Mouse (Mus musculus) forebrain, embryonic 14.5 days (tissue): ENCODE measurements around the gene Smurf2. TPM values are rescaled to one million over a fixed set of nuclear protein-coding genes. Genes with fewer than 3 reads are reported as not detected.
A peak's percentile ranks its signal among the peaks of the same experiment; 100 is the strongest.

Source experiments
- ATAC-seq: fragments of 200-750 bp; cut with Nextera tagmentation; 2 replicates; pipeline ENCODE4 v1.8.0; 2017; ENCODE audit warnings: mild to moderate bottlenecking, moderate library complexity
- DNase-seq: peaks from one replicate; pipeline ENCODE4 v3.0.0-alpha.2; 2015; ENCODE audit warnings: low spot score
- H3K27ac ChIP-seq: fragments of 300-500 bp; sonication (generic); 2 replicates; pipeline ENCODE4 v1.5.1; 2014; ENCODE audit warnings: low read depth, mild to moderate bottlenecking, control low read depth, low read length, moderate library complexity
- H3K27me3 ChIP-seq: fragments of 300-500 bp; sonication (generic); replicated peaks from 2 replicates; pipeline ENCODE4 v1.6.1; 2014; ENCODE audit warnings: low read length, control low read depth, mixed read lengths; ENCODE audit not compliant: control insufficient read depth, insufficient read depth
- H3K36me3 ChIP-seq: fragments of 300-500 bp; sonication (generic); 2 replicates; pipeline ENCODE4 v1.6.1; 2014; ENCODE audit warnings: low read length, control low read depth; ENCODE audit not compliant: control insufficient read depth, insufficient read depth
- H3K4me1 ChIP-seq: fragments of 300-500 bp; sonication (generic); 2 replicates; pipeline ENCODE4 v1.6.1; 2014; ENCODE audit warnings: antibody characterized with exemption, low read length, control low read depth; ENCODE audit not compliant: control insufficient read depth, insufficient read depth
- H3K4me2 ChIP-seq: fragments of 300-500 bp; sonication (generic); 2 replicates; pipeline ENCODE4 v1.6.1; 2014; ENCODE audit warnings: mild to moderate bottlenecking, control low read depth, low read length
- H3K4me3 ChIP-seq: fragments of 300-500 bp; sonication (generic); 2 replicates; pipeline ENCODE4 v1.5.1; 2014; ENCODE audit warnings: low read depth, low read length, control low read depth
- H3K9ac ChIP-seq: fragments of 300-500 bp; sonication (generic); 2 replicates; pipeline ENCODE4 v1.6.1; 2014; ENCODE audit warnings: mild to moderate bottlenecking, low read length, control low read depth, moderate library complexity
- H3K9me3 ChIP-seq: fragments of 300-500 bp; sonication (generic); replicated peaks from 2 replicates; pipeline ENCODE4 v1.6.1; 2016; ENCODE audit warnings: low read length, control low read depth, mixed read lengths; ENCODE audit not compliant: control insufficient read depth
- WGBS: fragments of 180-500 bp; shearing (Covaris S2); extraction: QIAGEN DNeasy Blood & Tissue Kit; methylation state at CpG from one replicate; pipeline ENCODE4 v1.1.7; 2014; 5-methylcytosine and 5-hydroxymethylcytosine counted together
- polyA plus RNA-seq: library from polyadenylated mRNA; unstranded; fragments of >200 nt; fragmentation: Nextera tagmentation; extraction: Ambion mirVana; gene quantifications from 2 replicates; pipeline ENCODE4 v1.2.1, GENCODE M21; 2014

Gene Smurf2
- polyA plus RNA-seq, 1 experiment from 2014 or later, result 20.0 TPM

DNA sequence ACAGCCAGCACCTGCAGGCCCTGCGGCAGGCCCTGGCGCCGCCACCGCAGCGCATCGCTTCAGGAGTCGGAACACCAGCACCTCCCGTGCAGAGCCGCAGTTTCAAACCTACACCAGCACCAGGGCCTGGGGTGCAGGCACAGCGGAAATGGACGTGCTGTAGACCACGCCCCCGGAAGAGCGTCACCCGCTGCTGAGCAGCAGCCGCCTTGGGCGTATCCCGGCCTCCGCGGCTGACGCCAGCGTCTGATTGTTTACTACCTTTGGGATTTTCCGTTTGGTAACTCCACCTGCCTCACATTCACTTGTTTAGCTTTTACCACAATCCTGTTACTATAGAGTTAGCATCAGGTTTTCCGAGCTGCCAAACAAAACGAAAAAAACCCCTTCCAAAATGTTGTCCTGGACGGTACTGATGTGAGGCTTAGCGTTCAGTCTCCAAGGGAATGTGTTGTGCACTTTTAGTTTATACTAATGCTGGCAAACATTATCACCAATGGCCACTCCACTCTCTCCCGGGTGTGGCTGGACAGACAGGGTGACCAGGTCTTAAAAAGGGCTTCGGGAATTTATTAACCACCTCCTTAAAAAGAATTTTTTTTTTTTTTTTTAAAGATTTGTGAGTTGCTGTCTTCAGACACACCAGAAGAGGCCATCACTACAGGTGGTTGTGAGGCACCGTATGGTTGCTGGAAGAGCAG is 141.0 kb downstream of the Smurf2 start, which contains the start of gene Polg2:
TSS of gene Polg2 (minus strand) at position 150 of the 701 bp plus-strand sequence.
- peak within 1 kb of the TSS; percentile 78 for H3K4me3 ChIP-seq
- 2% methylated on average over 30 of the region's 30 CpGs for WGBS
- peak within 1 kb of the TSS; percentile 76 for H3K4me2 ChIP-seq
- no peaks in the 10 kb centered on the region for H3K27me3 ChIP-seq
- peak within 1 kb of the TSS; percentile 93 for H3K27ac ChIP-seq
- ATAC-seq (peak; percentile 99), DNase-seq (peak; percentile 96)
- no peaks in the 10 kb centered on the region for H3K4me1 ChIP-seq
- H3K9ac ChIP-seq, result peak within 1 kb of the TSS; percentile 88
- H3K9me3 ChIP-seq, result no peaks in the 10 kb centered on the region
- H3K36me3 ChIP-seq, result peaks cover 68% of the 10 kb centered on the region

DNA sequence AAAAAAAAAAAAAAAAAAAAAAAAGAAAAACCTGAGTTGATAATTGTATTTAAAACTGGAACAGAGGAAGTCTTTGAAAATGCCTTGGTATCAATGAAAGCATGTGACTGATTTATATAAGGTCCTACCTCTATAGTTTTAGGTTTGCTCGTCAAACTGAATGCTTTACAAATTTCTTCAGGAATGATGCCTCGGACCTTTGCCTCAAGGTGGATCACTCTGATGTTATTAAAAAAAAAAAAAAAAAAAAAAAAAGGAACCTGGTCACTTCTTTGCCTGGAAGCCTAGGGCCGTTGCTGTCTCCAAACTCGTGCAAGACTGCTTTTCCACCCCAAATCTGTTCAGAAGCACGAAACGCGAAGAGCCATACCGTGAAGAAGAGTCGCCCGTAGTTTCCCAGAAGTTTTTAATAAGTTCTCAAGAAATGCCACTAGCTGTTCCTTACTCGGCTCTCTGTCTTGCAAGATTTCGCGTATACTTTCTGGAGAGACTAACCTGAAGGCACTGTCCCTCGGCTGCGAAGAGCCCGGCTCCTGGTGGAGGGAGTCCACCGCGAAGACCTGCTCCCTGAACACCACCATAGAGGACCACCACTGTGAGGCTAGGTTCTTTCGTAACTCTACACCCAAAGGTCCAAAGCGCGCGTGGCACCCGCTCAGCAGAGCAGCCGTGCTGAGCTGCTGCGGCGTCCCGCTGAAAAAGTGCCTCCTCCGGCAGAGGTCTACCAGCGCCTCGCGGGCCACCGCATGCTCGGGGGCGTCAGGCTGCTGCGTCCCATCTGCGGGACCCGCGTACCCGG is 141.7 kb downstream of the Smurf2 start:
- DNase-seq (no peak), ATAC-seq (no peak; the same call in 1 of the 2 replicates)
- WGBS, result 2% methylated on average over 39 of the region's 39 CpGs
- Histone ChIP-seq H3K36me3 (peaks cover 68% of the 10 kb centered on the region), H3K27ac (peak overlapping the region; percentile 93), H3K4me2 (peak overlapping the region; percentile 76), H3K4me3 (peak overlapping the region; percentile 78), H3K9ac (peak overlapping the region; percentile 88), H3K4me1 (no peaks in the 10 kb centered on the region), H3K27me3 (no peaks in the 10 kb centered on the region), H3K9me3 (no peaks in the 10 kb centered on the region)

DNA sequence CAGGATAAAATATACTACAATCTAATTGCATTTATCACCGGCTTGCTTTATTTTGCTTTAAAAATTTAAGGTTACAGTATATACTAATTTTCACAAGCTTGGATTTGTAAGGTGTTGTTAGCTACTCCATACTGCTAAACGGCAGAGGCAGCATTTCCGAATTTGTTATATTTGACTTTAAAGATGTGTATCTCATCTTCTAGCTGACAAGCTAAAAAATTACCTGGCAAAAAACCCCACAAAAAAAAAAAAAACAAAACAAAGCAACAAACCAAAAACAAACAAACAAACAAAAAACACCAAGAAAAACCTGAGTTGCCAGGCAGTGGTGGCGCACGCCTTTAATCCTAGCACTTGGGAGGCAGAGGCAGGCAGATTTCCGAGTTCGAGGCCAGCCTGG is 142.4 kb downstream of the Smurf2 start:
- ATAC-seq, result no peak
- no peaks in the 10 kb centered on the region for H3K27me3 ChIP-seq
- H3K4me2 ChIP-seq, result no peak overlapping the region
- peaks cover 68% of the 10 kb centered on the region for H3K36me3 ChIP-seq
- no peak for DNase-seq
- no peaks in the 10 kb centered on the region for H3K4me1 ChIP-seq
- WGBS, result 89% methylated on average over 7 of the region's 7 CpGs
- no peak overlapping the region for H3K27ac ChIP-seq
- H3K4me3 ChIP-seq, result peak overlapping the region; percentile 78; the same call in 1 of the 2 replicates
- H3K9ac ChIP-seq, result no peak overlapping the region
- no peaks in the 10 kb centered on the region for H3K9me3 ChIP-seq

- Histone ChIP-seq H3K27ac (no peak overlapping the region), H3K4me1 (no peaks in the 10 kb centered on the region), H3K9ac (no peak overlapping the region), H3K4me2 (no peak overlapping the region), H3K4me3 (no peak overlapping the region), H3K36me3 (peaks cover 65% of the 10 kb centered on the region), H3K9me3 (no peaks in the 10 kb centered on the region), H3K27me3 (no peaks in the 10 kb centered on the region)
- no peak for DNase-seq
- no peak for ATAC-seq
- WGBS, result 91% methylated on average over 3 of the region's 3 CpGs
Measured at GRCm38 (mm10) chr11:106777395-106777794, 143.1 kb downstream of the Smurf2 start.

- Histone ChIP-seq H3K36me3 (peaks cover 65% of the 10 kb centered on the region), H3K27me3 (no peaks in the 10 kb centered on the region), H3K9me3 (no peaks in the 10 kb centered on the region), H3K27ac (no peak overlapping the region), H3K9ac (no peak overlapping the region), H3K4me2 (no peak overlapping the region), H3K4me1 (no peaks in the 10 kb centered on the region), H3K4me3 (no peak overlapping the region)
- 97% methylated on average over 4 of the region's 4 CpGs for WGBS
- ATAC-seq (no peak), DNase-seq (no peak)
Measured at GRCm38 (mm10) chr11:106776960-106777359, 143.6 kb downstream of the Smurf2 start.

GRCm38 (mm10) chr11:106773061-106773460 is 147.5 kb downstream of the Smurf2 start:
- Histone ChIP-seq H3K9ac (no peak overlapping the region), H3K9me3 (no peaks in the 10 kb centered on the region), H3K4me3 (no peak overlapping the region), H3K36me3 (peaks cover 76% of the 10 kb centered on the region), H3K27ac (no peak overlapping the region), H3K27me3 (no peaks in the 10 kb centered on the region), H3K4me2 (no peak overlapping the region), H3K4me1 (no peaks in the 10 kb centered on the region)
- DNase-seq, result no peak
- no peak for ATAC-seq
- WGBS, result 90% methylated on average over 9 of the region's 9 CpGs

GRCm38 (mm10) chr11:106770195-106770974 is 150.1 kb downstream of the Smurf2 start:
- WGBS, result 95% methylated on average over 9 of the region's 9 CpGs
- Histone ChIP-seq H3K9me3 (no peaks in the 10 kb centered on the region), H3K27ac (no peak overlapping the region), H3K4me1 (no peaks in the 10 kb centered on the region), H3K4me2 (no peak overlapping the region), H3K9ac (no peak overlapping the region), H3K4me3 (no peak overlapping the region), H3K36me3 (peaks cover 78% of the 10 kb centered on the region), H3K27me3 (no peaks in the 10 kb centered on the region)
- ATAC-seq (no peak), DNase-seq (no peak)
